Mouse (Mus musculus) cerebellum, postnatal 4 days (tissue): ENCODE results near the gene Gm10100.
"Not testable (repeated sequence)": the region's sequence is repeated elsewhere in the genome, so short reads cannot be mapped to it uniquely, and the experiment has no call there.

Experiments used
- DNase-seq, 2 experiments: peaks; one replicate each; pipeline ENCODE4 v3.0.0; 2022; ENCODE audit warnings: low spot score in 2 of 2, mixed read lengths in 1 of 2

Gene Gm10100

DNA sequence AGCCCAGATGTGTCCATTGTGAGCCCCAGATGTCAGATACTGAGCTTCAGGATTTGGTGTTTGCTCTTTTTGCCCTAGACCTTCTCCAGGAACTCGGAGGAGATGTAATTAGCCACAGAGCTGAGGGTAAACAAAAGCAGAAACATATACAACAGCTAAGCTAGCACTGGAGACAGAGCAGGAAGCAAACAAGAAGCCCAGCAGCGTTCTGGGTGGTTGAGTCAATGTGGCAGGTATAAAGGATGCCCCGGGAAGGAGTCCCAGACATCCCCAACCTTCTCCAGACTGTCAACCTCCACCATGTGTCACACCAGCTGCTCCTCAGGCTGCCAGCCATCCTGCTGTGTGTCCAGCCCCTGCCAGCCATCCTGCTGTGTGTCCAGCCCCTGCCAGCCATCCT, at the start of gene Gm10100:
TSS of gene Gm10100 (plus strand) at position 301 of the 400 bp plus-strand sequence.
- peak in 1 of 2 experiments; percentile 18 for DNase-seq

- no peak for DNase-seq
Measured at GRCm38 (mm10) chr10:77677562-77677961, 48.7 kb upstream of the Gm10100 start.

GRCm38 (mm10) chr10:77682994-77683393, 43.3 kb upstream of the Gm10100 start:
- no peak for DNase-seq

GRCm38 (mm10) chr10:77684181-77684580, 42.1 kb upstream of the Gm10100 start:
- no peak for DNase-seq

DNA sequence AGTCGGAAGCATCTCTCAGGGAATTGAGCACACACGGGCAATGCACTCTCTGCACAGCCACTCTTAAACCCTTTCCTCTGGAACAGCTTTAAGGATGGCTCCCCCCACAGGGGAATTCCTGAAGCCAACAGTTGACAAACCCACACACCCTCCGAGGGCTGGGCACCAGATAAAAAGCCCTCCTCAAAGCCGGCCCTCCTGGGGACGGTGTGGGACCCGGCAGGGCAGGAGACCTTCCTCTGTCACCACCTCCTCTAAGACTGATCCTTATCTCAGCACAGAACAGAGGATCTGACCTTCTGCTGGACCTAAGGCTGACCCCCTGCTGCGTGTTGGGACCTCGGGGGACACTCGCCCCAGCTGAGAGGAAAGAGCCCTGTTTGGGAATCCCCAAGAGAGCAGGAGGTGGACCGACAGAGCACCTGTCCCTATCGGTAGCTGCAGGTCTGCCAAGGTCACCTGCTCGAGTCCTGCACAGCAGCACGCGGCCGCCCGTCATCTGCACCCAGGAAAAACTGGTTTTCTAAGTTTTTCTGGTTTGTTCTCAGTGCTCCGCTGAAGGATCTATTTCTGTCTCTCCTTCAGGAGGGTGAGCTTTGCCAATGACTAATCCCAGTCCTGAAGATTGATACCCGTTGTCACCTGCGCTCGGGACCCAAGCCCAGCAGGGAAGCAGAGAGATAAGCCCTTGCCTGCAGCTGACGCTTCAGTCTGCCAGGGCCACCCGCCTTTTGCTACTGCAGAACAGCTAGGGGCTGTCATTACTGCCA, 40.2 kb upstream of the Gm10100 start, which contains the start of gene Tspear:
TSS of gene Tspear (plus strand) at position 675 of the 770 bp plus-strand sequence.
- DNase-seq: no peak

GRCm38 (mm10) chr10:77687021-77687420, 39.3 kb upstream of the Gm10100 start:
- DNase-seq: no peak

- not testable (repeated sequence) for DNase-seq
Measured at GRCm38 (mm10) chr10:77690356-77690807, 35.9 kb upstream of the Gm10100 start, which contains the start of gene Gm19402. Gene Gm19402 (minus strand): TSS chr10:77690757.

DNA sequence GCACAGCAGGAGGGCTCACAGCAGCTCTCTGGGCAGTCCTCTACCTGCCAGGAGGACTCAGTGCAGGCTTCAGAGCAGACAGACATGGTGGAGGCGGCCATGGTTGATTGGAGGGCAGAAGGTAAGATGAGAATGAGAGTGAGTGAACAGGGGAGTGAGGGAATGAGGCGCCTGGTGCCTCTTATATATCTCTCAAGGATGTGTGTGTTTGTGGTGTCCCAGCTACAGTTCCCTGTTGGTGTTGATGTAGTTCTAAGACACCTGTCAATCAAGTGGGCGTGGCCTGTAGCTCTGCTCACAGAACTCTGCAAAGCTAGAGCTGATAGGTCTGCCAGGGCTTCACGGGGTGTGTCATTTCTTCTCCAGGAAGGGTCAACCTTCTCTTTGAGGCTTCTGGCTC, 29.2 kb upstream of the Gm10100 start, which contains the start of gene Gm9508:
TSS of gene Gm9508 (minus strand) at position 101 of the 400 bp plus-strand sequence.
- DNase-seq: no peak

DNA sequence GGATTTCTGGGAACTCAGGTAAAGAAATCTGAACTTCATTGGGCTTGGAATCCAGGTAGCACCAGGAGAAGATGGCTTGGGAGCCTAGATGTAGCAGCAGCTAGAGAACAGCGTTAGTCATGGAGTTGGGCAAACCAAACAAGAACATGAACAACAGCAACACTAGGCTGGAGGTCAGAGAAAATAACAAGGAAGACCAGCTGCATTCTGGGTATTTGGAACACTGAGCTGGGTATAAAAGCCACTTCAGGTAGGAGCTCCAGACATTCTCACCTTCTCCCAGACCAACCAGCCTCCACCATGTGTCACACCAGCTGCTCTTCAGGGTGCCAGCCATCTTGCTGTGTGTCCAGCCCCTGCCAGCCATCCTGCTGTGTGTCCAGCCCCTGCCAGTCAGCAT, 20.0 kb upstream of the Gm10100 start, which contains the start of gene Gm10272:
TSS of gene Gm10272 (plus strand) at position 301 of the 400 bp plus-strand sequence.
- no peak for DNase-seq

DNA sequence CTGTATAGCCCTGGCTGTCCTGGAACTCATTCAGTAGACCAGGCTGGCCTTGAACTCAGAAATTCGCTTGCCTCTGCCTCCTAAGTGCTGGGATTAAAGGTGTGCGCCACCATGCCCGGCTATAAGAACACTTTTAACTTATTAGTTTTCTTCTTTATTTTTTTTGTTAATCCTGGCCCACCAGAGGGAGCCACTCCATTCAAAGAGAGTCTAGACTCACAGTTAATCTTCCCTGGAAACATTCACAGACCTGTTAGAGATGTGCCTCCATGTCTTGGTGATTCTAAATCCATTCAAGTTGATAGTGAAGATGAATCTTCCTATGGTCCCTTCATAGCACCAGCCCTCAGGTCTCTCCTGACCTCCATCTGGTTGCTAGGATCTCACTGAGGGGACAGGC, 16.5 kb upstream of the Gm10100 start:
- no peak for DNase-seq

GRCm38 (mm10) chr10:77711157-77711556, 15.1 kb upstream of the Gm10100 start, which contains the start of gene Gm10024:
Gene Gm10024 (plus strand): TSS chr10:77711457.
- DNase-seq: not testable (repeated sequence)

DNA sequence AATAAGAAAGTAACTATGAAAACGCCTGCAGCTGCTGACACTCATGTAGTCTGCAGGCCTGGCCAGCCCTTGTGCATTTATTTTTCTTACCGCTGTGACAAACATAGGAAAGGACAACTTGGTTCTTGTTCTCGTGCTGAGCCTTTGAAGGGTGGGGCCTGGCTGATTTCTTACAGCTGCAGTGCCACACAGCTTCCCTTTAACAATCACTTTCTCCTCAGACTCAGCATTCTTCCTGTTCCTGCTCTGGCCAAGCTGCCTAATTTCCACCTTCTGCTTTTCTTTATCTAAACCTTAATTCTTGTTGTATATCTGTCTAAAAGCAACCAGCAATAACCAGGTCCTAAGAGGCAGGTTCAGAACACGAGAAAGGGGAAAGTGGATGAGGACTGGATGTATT, 12.6 kb upstream of the Gm10100 start:
- DNase-seq: no peak

- no peak for DNase-seq
Measured at GRCm38 (mm10) chr10:77715507-77715906, 10.8 kb upstream of the Gm10100 start, which contains the start of gene Gm10142. Gene Gm10142 (plus strand): TSS chr10:77715807.

DNA sequence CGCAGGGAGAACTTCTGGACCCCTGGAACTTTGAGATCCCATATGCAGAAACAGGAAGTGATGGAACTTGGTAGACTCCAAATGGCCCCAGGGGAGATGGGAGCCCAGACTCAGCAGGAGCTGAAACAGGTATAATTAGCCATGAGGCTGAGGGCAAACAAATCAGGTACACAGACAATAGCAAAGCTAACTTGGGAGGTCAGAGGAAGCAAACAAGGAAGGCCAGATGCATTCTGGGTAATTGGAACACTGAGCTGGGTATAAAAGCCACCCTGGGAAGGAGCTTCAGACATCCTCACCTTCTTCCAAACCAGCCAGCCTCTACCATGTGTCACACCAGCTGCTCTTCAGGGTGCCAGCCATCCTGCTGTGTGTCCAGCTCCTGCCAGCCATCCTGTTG, 6.0 kb upstream of the Gm10100 start, which contains the start of gene Krtap12-1:
TSS of gene Krtap12-1 (plus strand) at position 301 of the 400 bp plus-strand sequence.
- DNase-seq: not testable (repeated sequence)

GRCm38 (mm10) chr10:77724855-77725254, 1.4 kb upstream of the Gm10100 start:
- no peak for DNase-seq

DNA sequence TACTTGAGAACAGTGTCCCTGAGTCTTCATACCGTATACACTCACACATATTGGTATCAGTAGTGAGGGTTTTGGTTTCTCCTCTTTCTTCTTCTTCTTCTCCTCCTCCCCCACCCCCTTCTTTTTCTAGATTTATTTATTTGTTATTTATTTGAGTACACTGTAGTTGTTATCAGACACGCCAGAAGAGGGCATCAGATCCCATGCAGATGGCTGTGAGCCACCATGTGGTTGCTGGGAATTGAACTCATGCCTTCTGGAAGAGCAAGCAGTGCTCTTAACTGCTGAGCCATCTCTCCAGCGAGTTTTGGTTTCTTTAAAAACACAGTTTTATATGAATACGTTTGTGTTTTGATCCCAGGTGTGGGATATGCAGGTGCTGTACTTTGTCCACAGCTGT, 2.0 kb downstream of the Gm10100 start:
- no peak for DNase-seq

DNA sequence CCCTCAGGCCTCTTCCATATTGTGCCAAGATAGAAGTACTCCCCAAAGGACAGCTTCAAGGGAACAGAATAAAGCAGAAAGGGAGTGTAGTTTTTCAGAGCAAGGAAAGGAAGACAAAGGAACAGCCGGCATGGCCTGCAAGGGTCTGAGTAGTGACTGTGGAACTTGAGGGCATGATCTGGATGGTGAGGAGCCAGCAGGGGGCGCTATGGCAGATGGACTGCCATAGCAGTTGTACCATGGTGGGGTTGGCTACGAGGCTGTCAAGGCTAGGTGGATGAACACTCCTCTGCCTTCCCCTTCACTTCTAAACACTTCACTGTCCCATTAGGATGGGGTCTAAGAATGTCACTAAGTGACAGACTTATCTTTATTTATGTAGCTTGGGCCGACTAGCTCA, 3.0 kb downstream of the Gm10100 start:
- DNase-seq: no peak

DNA sequence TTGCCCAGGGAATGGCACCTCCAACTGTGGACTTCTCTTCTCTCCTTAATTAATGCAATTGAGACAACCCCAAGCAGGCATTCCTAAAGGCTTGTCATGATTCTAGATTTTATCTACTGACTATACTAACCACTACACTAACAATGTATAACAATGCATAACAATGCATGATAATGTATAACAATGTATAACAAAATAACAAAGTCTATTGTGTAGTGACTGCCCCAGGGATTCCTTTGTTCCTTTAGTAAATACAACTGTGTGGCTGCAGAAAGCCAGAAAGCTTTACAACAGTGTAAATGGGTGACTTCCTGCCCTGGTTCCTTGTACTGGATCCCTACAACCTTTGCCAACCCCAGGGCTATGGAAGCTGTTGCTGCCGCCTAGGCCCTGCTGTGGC, 9.6 kb downstream of the Gm10100 start:
- DNase-seq: no peak

DNA sequence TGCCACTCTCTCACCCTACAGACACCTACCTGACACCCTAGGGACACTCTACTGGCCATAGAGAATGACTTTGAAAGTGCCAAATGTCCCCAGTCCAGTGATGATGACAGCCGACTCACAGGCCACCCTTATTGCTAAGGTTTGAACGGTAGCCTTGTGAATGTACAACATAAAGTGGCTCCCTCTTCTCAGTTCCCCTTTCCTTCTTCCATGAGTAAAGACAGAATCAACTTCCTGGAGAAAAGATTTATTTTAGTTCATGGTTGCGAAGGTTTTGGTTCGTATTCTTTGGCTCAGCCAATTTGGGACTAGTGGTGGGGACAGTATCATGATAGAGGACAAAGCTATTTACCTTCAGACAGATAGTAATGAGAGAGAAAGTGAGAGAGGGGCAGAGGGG, 12.6 kb downstream of the Gm10100 start:
- no peak for DNase-seq

GRCm38 (mm10) chr10:77741924-77742688, 15.8 kb downstream of the Gm10100 start, which contains the start of gene Gm18596:
Gene Gm18596 (minus strand): TSS chr10:77742638.
- DNase-seq: peak in 1 of 2 experiments; percentile 32

DNA sequence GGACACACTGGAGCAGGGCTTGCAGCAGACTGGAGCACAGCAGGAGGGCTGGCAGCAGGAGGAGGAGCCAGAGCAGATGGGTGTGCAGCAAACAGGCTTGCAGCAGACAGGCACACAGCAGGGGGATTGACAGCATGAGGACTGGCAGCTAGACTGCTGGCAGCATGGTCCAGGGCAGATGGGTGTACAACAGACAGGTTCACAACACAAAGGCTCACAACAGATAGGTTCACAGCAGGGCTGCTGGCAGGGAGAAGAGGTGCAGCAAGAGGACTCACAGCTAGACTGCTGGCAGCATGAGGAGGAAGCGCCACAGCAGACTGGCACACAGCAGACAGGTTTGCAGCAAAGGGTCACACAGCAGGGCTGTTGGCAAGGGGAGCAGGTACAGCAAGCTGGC, 24.4 kb downstream of the Gm10100 start:
- DNase-seq: not testable (repeated sequence)

- DNase-seq: not testable (repeated sequence)
Measured at GRCm38 (mm10) chr10:77751254-77751653, 25.0 kb downstream of the Gm10100 start, which contains the start of gene Gm9736. Gene Gm9736 (minus strand): TSS chr10:77751354.
